Mouse (Mus musculus): Measurements from ENCODE around the gene Wdr6. TPM values are rescaled to one million over a fixed set of nuclear protein-coding genes. Genes with fewer than 3 reads are reported as not detected.

The Wdr6 gene
- total and polyA plus RNA-seq, 3 experiments: 9.1 to 16.3 (median 14.3) TPM

- Histone ChIP-seq H3K79me2 (replicated peaks; ENCODE audit: control insufficient read depth, extremely low read depth, insufficient read depth, poor library complexity, severe bottlenecking) (no peaks in the 10 kb centered on the region), H3K4me1 (ENCODE audit: control insufficient read depth in 1 of 2, insufficient read depth in 2 of 2) (peaks cover 0 to 19% of the 10 kb centered on the region in 2 experiments; a peak in 2 of 4 replicates), H3K9me3 (replicated peaks; ENCODE audit: low read length) (no peaks in the 10 kb centered on the region), H3K27me3 (replicated peaks) (no peaks in the 10 kb centered on the region), H3K9ac (ENCODE audit: insufficient read depth, low read depth) (peak within 1 kb of the TSS; percentile 63), H3K4me2 (ENCODE audit: insufficient read depth, low read depth, poor library complexity, severe bottlenecking) (peak within 1 kb of the TSS; percentile 91), H3K4me3 (replicated peaks in 1 of 3; ENCODE audit: low read depth in 2 of 3, low read length in 2 of 3, poor library complexity in 1 of 3) (peak within 1 kb of the TSS; percentile 62 to 72 (median 70)), H3K36me3 (replicated peaks in 1 of 2; ENCODE audit: control insufficient read depth in 1 of 2, insufficient read depth in 1 of 2, low read length in 1 of 2) (peaks cover 2 to 29% of the 10 kb centered on the region in 2 experiments), H3K27ac (ENCODE audit: insufficient read depth, low read depth) (no peak within 1 kb of the TSS)
- dilution Hi-C loops (cut with MboI; ENCODE audit: extremely low pct_ligation_motif_present, extremely low pct_unique_long_range_greater_than_20kb, low sequenced_read_pairs): no loop called here
- 0 out of 2 replicates have a peak, but pooled peaks have one; percentile 18 for TF ChIP-seq KAT2A (IDR thresholded peaks at IDR 0.05; ENCODE audit: insufficient replicate concordance, low read length)
- TF ChIP-seq POLR2A (IDR thresholded peaks at IDR 0.05; ENCODE audit: low read depth, low read length): peak; percentile 82
- no peak for TF ChIP-seq ZNF384 (IDR thresholded peaks at IDR 0.05; ENCODE audit: low read depth, low read length)
- no peak for TF ChIP-seq ZC3H11A (IDR thresholded peaks at IDR 0.05; ENCODE audit: low read depth, low read length)
- no peak for TF ChIP-seq TBP (conservative IDR thresholded peaks at IDR 0.05; ENCODE audit: low read depth, low read length)
- TF ChIP-seq MEF2A (IDR thresholded peaks at IDR 0.05; ENCODE audit: borderline replicate concordance, low read depth, low read length): 0 out of 2 replicates have a peak, but pooled peaks have one; percentile 20
- TF ChIP-seq E2F4 (IDR thresholded peaks at IDR 0.05; ENCODE audit: insufficient replicate concordance, low read depth, low read length): no peak
- TF ChIP-seq NELFE (IDR thresholded peaks at IDR 0.05; ENCODE audit: low read depth, low read length): peak; percentile 76
- TF ChIP-seq RCOR1 (conservative IDR thresholded peaks at IDR 0.05; ENCODE audit: low read depth, low read length): no peak
- TF ChIP-seq MYC (IDR thresholded peaks at IDR 0.05; ENCODE audit: low read depth, low read length): no peak
- no peak for TF ChIP-seq USF2 (conservative IDR thresholded peaks at IDR 0.05; ENCODE audit: low read depth, low read length)
- TF ChIP-seq USF1 (IDR thresholded peaks at IDR 0.05; ENCODE audit: low read depth, low read length): no peak
- TF ChIP-seq MAZ (IDR thresholded peaks at IDR 0.05; ENCODE audit: low read depth, low read length): peak; percentile 71; the same call in 1 of the 2 replicates
- peak; percentile 74 for TF ChIP-seq TCF12 (IDR thresholded peaks at IDR 0.05; ENCODE audit: low read depth, low read length)
- peak; percentile 10; the same call in 1 of the 2 replicates for TF ChIP-seq BHLHE40 (IDR thresholded peaks at IDR 0.05; ENCODE audit: low read depth, low read length)
- TF ChIP-seq PAX5 (IDR thresholded peaks at IDR 0.05; ENCODE audit: low read length): no peak
- TF ChIP-seq HCFC1 (IDR thresholded peaks at IDR 0.05; ENCODE audit: low read depth, low read length): no peak; the same call in 1 of the 2 replicates
- no peak for TF ChIP-seq MAX (IDR thresholded peaks at IDR 0.05; ENCODE audit: low read length)
- no peak for TF ChIP-seq JUND (conservative IDR thresholded peaks at IDR 0.05; ENCODE audit: low read depth, low read length)
- peak; percentile 84 for TF ChIP-seq NRF1 (IDR thresholded peaks at IDR 0.05; ENCODE audit: low read depth, low read length)
- no peak for TF ChIP-seq POLR2AphosphoS2 (IDR thresholded peaks at IDR 0.05; ENCODE audit: low read depth, low read length)
- peak; percentile 53; the same call in 1 of the 2 replicates for TF ChIP-seq MXI1 (IDR thresholded peaks at IDR 0.05; ENCODE audit: low read depth, low read length)
- no peak for TF ChIP-seq CHD1 (IDR thresholded peaks at IDR 0.05; ENCODE audit: low read depth, low read length)
- no peak for TF ChIP-seq EP300 (IDR thresholded peaks at IDR 0.05; ENCODE audit: low read length)
- no peak for TF ChIP-seq ZKSCAN1 (IDR thresholded peaks at IDR 0.05; ENCODE audit: borderline replicate concordance, low read depth, low read length)
- peak; percentile 26; the same call in 1 of the 2 replicates for TF ChIP-seq IRF4 (IDR thresholded peaks at IDR 0.05; ENCODE audit: low read depth, low read length)
- in situ Hi-C loops (cut with MboI; ENCODE audit: low pct_ligation_motif_present, low pct_unique_long_range_greater_than_20kb, low sequenced_read_pairs): no loop called here
- peak; percentile 60 for DNase-seq (ENCODE audit: extremely low read depth)
Measured at GRCm38 (mm10) chr9:108596998-108597764, 18.6 kb upstream of the Wdr6 start, which contains the start of gene P4htm. Gene P4htm, minus strand, starts transcription at chr9:108597667.

Measured in CH12.LX (cell line).